Mouse (Mus musculus) lung, embryonic 16.5 days (tissue): ENCODE measurements at regions not wholly inside any gene's neighbourhood (a gene's known extent, or its start where the extent isn't known, plus 50 kb on each side); places are given as distances from the start of the nearest gene placed in this dataset.
A peak's percentile ranks its signal among the peaks of the same experiment; 100 is the strongest.

ENCODE experiments used
- ATAC-seq: fragments of 200-750 bp; cut with Nextera tagmentation; 2 replicates; pipeline ENCODE4 v1.8.0; 2017; ENCODE audit warnings: low read depth, mild to moderate bottlenecking, moderate library complexity
- H3K27ac ChIP-seq: fragments of 300-500 bp; sonication (generic); 2 replicates; pipeline ENCODE4 v1.5.1; 2014; ENCODE audit warnings: mild to moderate bottlenecking, control low read depth, low read length
- H3K27me3 ChIP-seq: fragments of 300-500 bp; sonication (generic); 2 replicates; pipeline ENCODE4 v1.6.1; 2014; ENCODE audit warnings: low read depth, low read length, mixed read lengths; ENCODE audit not compliant: control insufficient read depth, insufficient read depth
- H3K36me3 ChIP-seq: fragments of 300-500 bp; sonication (generic); 2 replicates; pipeline ENCODE4 v1.6.1; 2014; ENCODE audit warnings: low read length; ENCODE audit not compliant: control insufficient read depth, insufficient read depth
- H3K4me1 ChIP-seq: fragments of 300-500 bp; sonication (generic); replicated peaks from 2 replicates; pipeline ENCODE4 v1.6.1; 2014; ENCODE audit warnings: low read length, mixed read lengths; ENCODE audit not compliant: control insufficient read depth, insufficient read depth
- H3K4me2 ChIP-seq: fragments of 300-500 bp; sonication (generic); 2 replicates; pipeline ENCODE4 v1.6.1; 2014; ENCODE audit warnings: low read depth, low read length, control low read depth
- H3K4me3 ChIP-seq: fragments of 300-500 bp; sonication (generic); 2 replicates; pipeline ENCODE4 v1.5.1; 2014; ENCODE audit warnings: mild to moderate bottlenecking, low read length, control low read depth
- H3K9ac ChIP-seq: fragments of 300-500 bp; sonication (generic); 2 replicates; pipeline ENCODE4 v1.6.1; 2014; ENCODE audit warnings: low read length, control low read depth
- H3K9me3 ChIP-seq: fragments of 300-500 bp; sonication (generic); 2 replicates; pipeline ENCODE4 v1.6.1; 2016; ENCODE audit warnings: low read length; ENCODE audit not compliant: control insufficient read depth
- WGBS: fragments of 180-500 bp; shearing (Covaris S2); extraction: QIAGEN DNeasy Blood & Tissue Kit; methylation state at CpG from one replicate; pipeline ENCODE4 v1.1.7; 2014; 5-methylcytosine and 5-hydroxymethylcytosine counted together

DNA sequence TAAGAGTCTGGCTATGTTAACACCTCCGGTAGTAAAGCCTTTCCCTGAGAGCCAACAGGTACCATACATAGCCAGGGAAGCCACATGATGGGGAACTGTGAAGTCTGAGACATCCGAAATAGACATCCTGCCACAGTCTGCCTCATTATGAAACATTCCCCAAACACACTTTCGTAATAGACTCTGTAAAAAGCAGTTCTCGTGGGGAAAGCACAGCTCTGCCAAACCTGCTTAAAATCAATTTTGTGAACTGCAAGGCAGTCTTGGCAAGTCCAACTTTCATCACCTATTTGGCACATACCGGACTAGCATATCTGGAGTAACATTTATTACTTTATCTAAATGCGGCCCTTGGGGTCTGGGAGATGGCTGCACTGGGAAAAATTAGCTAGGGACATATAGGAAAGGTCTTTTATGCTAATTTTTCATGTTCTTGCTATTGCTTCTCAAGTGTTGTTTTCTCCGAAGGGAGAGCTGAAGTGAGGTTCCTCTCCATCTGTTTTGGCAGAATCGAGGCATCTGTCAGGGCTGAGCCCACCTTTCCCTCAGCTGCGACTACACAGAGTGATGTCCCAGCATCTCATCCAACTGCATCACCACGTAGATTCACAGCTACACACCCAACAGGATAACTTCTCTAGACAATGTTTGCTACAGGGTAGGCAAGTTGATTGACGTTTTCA, 86.8 kb upstream of the Phactr1 start:
- Histone ChIP-seq H3K4me3 (no peak overlapping the region), H3K9me3 (no peaks in the 10 kb centered on the region), H3K4me2 (no peak overlapping the region), H3K4me1 (no peaks in the 10 kb centered on the region), H3K9ac (no peak overlapping the region), H3K27me3 (no peaks in the 10 kb centered on the region), H3K27ac (no peak overlapping the region), H3K36me3 (no peaks in the 10 kb centered on the region)
- ATAC-seq, result no peak
- WGBS, result 67% methylated on average over 11 of the region's 11 CpGs

GRCm38 (mm10) chr13:42595180-42595579, 85.2 kb upstream of the Phactr1 start:
- H3K27ac ChIP-seq, result no peak overlapping the region
- no peaks in the 10 kb centered on the region for H3K36me3 ChIP-seq
- H3K9ac ChIP-seq, result no peak overlapping the region
- 47% methylated on average over 3 of the region's 3 CpGs for WGBS
- H3K4me1 ChIP-seq, result no peaks in the 10 kb centered on the region
- H3K9me3 ChIP-seq, result no peaks in the 10 kb centered on the region
- H3K27me3 ChIP-seq, result no peaks in the 10 kb centered on the region
- peak; percentile 94 for ATAC-seq
- no peak overlapping the region for H3K4me2 ChIP-seq
- H3K4me3 ChIP-seq, result no peak overlapping the region

GRCm38 (mm10) chr13:42597781-42598180, 82.6 kb upstream of the Phactr1 start:
- WGBS, result 89% methylated on average over 3 of the region's 3 CpGs
- Histone ChIP-seq H3K27me3 (no peaks in the 10 kb centered on the region), H3K4me3 (no peak overlapping the region), H3K36me3 (no peaks in the 10 kb centered on the region), H3K4me2 (no peak overlapping the region), H3K9me3 (no peaks in the 10 kb centered on the region), H3K27ac (no peak overlapping the region), H3K9ac (no peak overlapping the region), H3K4me1 (no peaks in the 10 kb centered on the region)
- no peak for ATAC-seq

GRCm38 (mm10) chr13:42603308-42603707, 77.1 kb upstream of the Phactr1 start:
- no peak overlapping the region for H3K4me2 ChIP-seq
- H3K4me3 ChIP-seq, result no peak overlapping the region
- H3K36me3 ChIP-seq, result no peaks in the 10 kb centered on the region
- 76% methylated on average over 4 of the region's 4 CpGs for WGBS
- no peaks in the 10 kb centered on the region for H3K9me3 ChIP-seq
- H3K27ac ChIP-seq, result no peak overlapping the region
- H3K9ac ChIP-seq, result no peak overlapping the region
- no peak for ATAC-seq
- H3K27me3 ChIP-seq, result no peaks in the 10 kb centered on the region
- H3K4me1 ChIP-seq, result no peaks in the 10 kb centered on the region

DNA sequence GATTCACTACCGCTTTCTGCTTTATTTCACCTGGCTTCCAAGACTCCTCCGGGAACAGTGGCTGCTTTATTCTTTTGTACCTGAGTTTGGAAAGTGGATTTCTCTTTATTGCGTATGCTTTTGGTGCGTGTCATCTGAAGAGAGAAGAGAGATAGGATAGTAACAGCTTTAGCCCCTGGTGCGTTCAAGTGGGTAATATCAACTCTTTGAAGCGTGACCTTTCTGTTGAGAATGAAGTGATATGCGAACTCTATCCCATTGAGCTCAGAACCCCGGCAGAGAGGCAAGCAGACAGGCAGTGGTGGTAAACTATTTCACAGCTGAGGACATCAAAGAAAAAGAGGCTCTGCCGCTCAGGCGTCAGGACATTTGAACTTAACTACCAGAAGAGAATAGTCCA, 72.7 kb upstream of the Phactr1 start:
- WGBS, result 44% methylated on average over 10 of the region's 10 CpGs

DNA sequence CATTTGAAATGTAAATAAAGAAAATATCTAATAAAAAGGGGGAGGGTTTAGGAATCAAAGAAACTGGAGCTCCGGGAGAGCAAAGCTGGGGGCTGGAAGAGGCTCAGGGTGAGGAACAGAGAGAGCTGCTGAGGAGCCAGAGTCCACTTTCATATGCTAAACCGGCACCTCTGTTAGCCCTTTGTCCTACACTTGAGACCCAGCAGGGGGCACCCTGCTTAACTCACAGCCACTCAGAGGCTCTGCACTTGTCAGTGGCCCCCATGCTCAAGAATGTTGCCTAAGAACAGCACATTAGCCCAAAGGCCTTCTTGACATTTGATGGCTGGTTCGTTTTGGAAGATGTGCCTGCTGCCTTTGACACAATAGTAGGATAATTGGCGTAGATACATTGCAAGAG, 71.5 kb upstream of the Phactr1 start:
- no peak for ATAC-seq
- no peaks in the 10 kb centered on the region for H3K9me3 ChIP-seq
- no peaks in the 10 kb centered on the region; the same call in 1 of the 2 replicates for H3K27me3 ChIP-seq
- H3K36me3 ChIP-seq, result no peaks in the 10 kb centered on the region
- WGBS, result 41% methylated on average over 4 of the region's 4 CpGs
- H3K27ac ChIP-seq, result no peak overlapping the region
- H3K9ac ChIP-seq, result no peak overlapping the region
- no peak overlapping the region for H3K4me2 ChIP-seq
- no peak overlapping the region for H3K4me3 ChIP-seq
- no peaks in the 10 kb centered on the region for H3K4me1 ChIP-seq

More for the DNA sequence above, 72.7 kb upstream of the Phactr1 start:
- Histone ChIP-seq H3K9ac (no peak overlapping the region), H3K27ac (no peak overlapping the region), H3K4me1 (no peaks in the 10 kb centered on the region), H3K9me3 (no peaks in the 10 kb centered on the region), H3K4me3 (no peak overlapping the region), H3K36me3 (no peaks in the 10 kb centered on the region), H3K27me3 (no peaks in the 10 kb centered on the region; the same call in 1 of the 2 replicates), H3K4me2 (no peak overlapping the region)
- ATAC-seq, result no peak

GRCm38 (mm10) chr13:42613326-42613725, 67.1 kb upstream of the Phactr1 start:
- WGBS, result 46% methylated on average over 4 of the region's 4 CpGs
- Histone ChIP-seq H3K9me3 (no peaks in the 10 kb centered on the region), H3K4me2 (no peak overlapping the region), H3K27ac (no peak overlapping the region), H3K27me3 (no peaks in the 10 kb centered on the region; the same call in 1 of the 2 replicates), H3K4me3 (no peak overlapping the region), H3K36me3 (no peaks in the 10 kb centered on the region), H3K9ac (no peak overlapping the region), H3K4me1 (peaks cover 4% of the 10 kb centered on the region; the same call in 1 of the 2 replicates)
- no peak for ATAC-seq

GRCm38 (mm10) chr13:42615826-42616225, 64.6 kb upstream of the Phactr1 start:
- H3K27ac ChIP-seq, result no peak overlapping the region
- ATAC-seq, result no peak
- no peak overlapping the region for H3K4me3 ChIP-seq
- no peak overlapping the region for H3K4me2 ChIP-seq
- H3K9ac ChIP-seq, result no peak overlapping the region
- 66% methylated on average over 5 of the region's 5 CpGs for WGBS
- H3K27me3 ChIP-seq, result no peaks in the 10 kb centered on the region; the same call in 1 of the 2 replicates
- no peaks in the 10 kb centered on the region for H3K36me3 ChIP-seq
- peaks cover 4% of the 10 kb centered on the region; the same call in 1 of the 2 replicates for H3K4me1 ChIP-seq
- H3K9me3 ChIP-seq, result no peaks in the 10 kb centered on the region

DNA sequence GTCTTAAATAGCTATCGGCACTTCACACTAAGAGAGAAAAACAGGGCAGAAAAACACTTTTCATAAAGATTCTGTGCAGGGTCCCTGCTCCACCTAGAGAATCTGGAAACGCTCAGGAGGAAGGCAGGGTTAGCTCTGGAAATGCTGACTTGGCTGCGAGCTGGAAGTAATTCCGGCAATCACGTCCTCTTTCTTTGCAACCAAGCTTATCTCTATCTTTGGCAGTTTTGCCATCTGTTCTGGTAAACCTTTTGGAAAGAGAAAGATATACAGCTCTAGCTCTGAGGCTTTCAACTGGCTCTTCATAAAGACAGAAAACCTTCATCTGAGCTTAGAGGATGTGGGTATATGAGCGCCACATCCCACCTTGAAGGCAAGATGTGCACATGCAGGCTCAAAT, 63.2 kb upstream of the Phactr1 start:
- WGBS, result 77% methylated on average over 6 of the region's 6 CpGs
- H3K9ac ChIP-seq, result no peak overlapping the region
- no peak overlapping the region for H3K27ac ChIP-seq
- H3K27me3 ChIP-seq, result no peaks in the 10 kb centered on the region
- H3K4me2 ChIP-seq, result no peak overlapping the region
- H3K9me3 ChIP-seq, result no peaks in the 10 kb centered on the region
- no peaks in the 10 kb centered on the region for H3K36me3 ChIP-seq
- H3K4me3 ChIP-seq, result no peak overlapping the region
- ATAC-seq, result no peak
- peaks cover 4% of the 10 kb centered on the region; the same call in 1 of the 2 replicates for H3K4me1 ChIP-seq
